Mouse (Mus musculus): ENCODE measurements at regions not wholly inside any gene's neighbourhood (a gene's known extent, or its start where the extent isn't known, plus 50 kb on each side); places are given as distances from the start of the nearest gene placed in this dataset.

GRCm38 (mm10) chr15:97493340-97493739 is 212.3 kb downstream of the Rpap3 start:
- Histone ChIP-seq H3K27me3 (ENCODE audit: insufficient read depth, low read length) (no peaks in the 10 kb centered on the region), H3K4me2 (replicated peaks; ENCODE audit: low read depth, low read length) (no peak overlapping the region)
- 79% methylated on average over 5 of the region's 5 CpGs for WGBS

DNA sequence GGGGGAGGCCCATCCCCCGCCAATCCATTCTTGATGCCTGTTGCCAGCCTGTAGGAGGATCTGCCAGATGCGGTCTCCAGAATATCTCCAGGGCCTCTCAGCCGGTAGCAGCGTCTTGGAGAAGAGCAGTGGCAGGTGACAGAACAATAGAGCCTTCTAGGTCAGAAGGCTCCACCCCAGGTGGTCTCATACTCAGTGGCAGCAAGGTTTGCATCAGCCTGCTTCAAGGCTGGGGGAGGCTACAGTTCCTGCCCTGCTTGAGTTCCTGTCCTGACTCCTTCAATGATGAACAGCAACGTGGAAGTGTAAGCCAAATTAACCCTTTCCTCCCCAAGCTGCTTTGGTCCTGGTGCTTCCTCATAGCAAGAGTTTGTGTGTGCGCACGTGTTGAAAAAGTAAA is 213.8 kb downstream of the Rpap3 start:
- WGBS = 82% methylated on average over 7 of the region's 7 CpGs
- Histone ChIP-seq H3K27me3 (ENCODE audit: insufficient read depth, low read length) (no peaks in the 10 kb centered on the region), H3K27ac (ENCODE audit: low read length) (no peak overlapping the region), H3K4me3 (ENCODE audit: low read length) (no peak overlapping the region), H3K36me3 (ENCODE audit: insufficient read depth, low read length) (no peaks in the 10 kb centered on the region), H3K9ac (replicated peaks; ENCODE audit: low read length) (no peak overlapping the region), H3K4me1 (ENCODE audit: insufficient read depth, low read length) (no peaks in the 10 kb centered on the region), H3K4me2 (replicated peaks; ENCODE audit: low read depth, low read length) (no peak overlapping the region), H3K9me3 (ENCODE audit: low read length) (peaks cover 8% of the 10 kb centered on the region)
- no peak for ATAC-seq (ENCODE audit: low FRiP score, low TSS enrichment)

More at GRCm38 (mm10) chr15:97493340-97493739, 212.3 kb downstream of the Rpap3 start:
- H3K4me3 ChIP-seq (ENCODE audit: low read length) = no peak overlapping the region
- H3K36me3 ChIP-seq (ENCODE audit: insufficient read depth, low read length) = no peaks in the 10 kb centered on the region
- no peak overlapping the region for H3K27ac ChIP-seq (ENCODE audit: low read length)
- no peak for ATAC-seq (ENCODE audit: low FRiP score, low TSS enrichment)
- no peak overlapping the region for H3K9ac ChIP-seq (replicated peaks; ENCODE audit: low read length)
- H3K9me3 ChIP-seq (ENCODE audit: low read length) = peaks cover 8% of the 10 kb centered on the region
- H3K4me1 ChIP-seq (ENCODE audit: insufficient read depth, low read length) = no peaks in the 10 kb centered on the region

GRCm38 (mm10) chr15:97487425-97487824 is 218.2 kb downstream of the Rpap3 start:
- no peaks in the 10 kb centered on the region for H3K36me3 ChIP-seq (ENCODE audit: insufficient read depth, low read length)
- H3K4me1 ChIP-seq (ENCODE audit: insufficient read depth, low read length) = no peaks in the 10 kb centered on the region
- H3K27me3 ChIP-seq (ENCODE audit: insufficient read depth, low read length) = no peaks in the 10 kb centered on the region
- no peak for ATAC-seq (ENCODE audit: low FRiP score, low TSS enrichment)
- H3K4me3 ChIP-seq (ENCODE audit: low read length) = no peak overlapping the region
- H3K9ac ChIP-seq (replicated peaks; ENCODE audit: low read length) = no peak overlapping the region
- no peak overlapping the region for H3K4me2 ChIP-seq (replicated peaks; ENCODE audit: low read depth, low read length)
- H3K9me3 ChIP-seq (ENCODE audit: low read length) = 0 out of 2 replicates have a peak, but pooled peaks cover 4% of the 10 kb centered on the region
- H3K27ac ChIP-seq (ENCODE audit: low read length) = no peak overlapping the region
- WGBS = 98% methylated on average over 2 of the region's 2 CpGs

- Histone ChIP-seq H3K4me2 (replicated peaks; ENCODE audit: low read depth, low read length) (no peak overlapping the region), H3K27ac (ENCODE audit: low read length) (no peak overlapping the region), H3K4me3 (ENCODE audit: low read length) (no peak overlapping the region), H3K27me3 (ENCODE audit: insufficient read depth, low read length) (no peaks in the 10 kb centered on the region), H3K36me3 (ENCODE audit: insufficient read depth, low read length) (no peaks in the 10 kb centered on the region), H3K4me1 (ENCODE audit: insufficient read depth, low read length) (no peaks in the 10 kb centered on the region; the same call in 1 of the 2 replicates), H3K9me3 (ENCODE audit: low read length) (no peaks in the 10 kb centered on the region), H3K9ac (replicated peaks; ENCODE audit: low read length) (no peak overlapping the region)
- 87% methylated on average over 15 of the region's 15 CpGs for WGBS
- no peak for ATAC-seq (ENCODE audit: low FRiP score, low TSS enrichment)
Measured at GRCm38 (mm10) chr15:97471986-97472779, 225.1 kb upstream of the Amigo2 start.

DNA sequence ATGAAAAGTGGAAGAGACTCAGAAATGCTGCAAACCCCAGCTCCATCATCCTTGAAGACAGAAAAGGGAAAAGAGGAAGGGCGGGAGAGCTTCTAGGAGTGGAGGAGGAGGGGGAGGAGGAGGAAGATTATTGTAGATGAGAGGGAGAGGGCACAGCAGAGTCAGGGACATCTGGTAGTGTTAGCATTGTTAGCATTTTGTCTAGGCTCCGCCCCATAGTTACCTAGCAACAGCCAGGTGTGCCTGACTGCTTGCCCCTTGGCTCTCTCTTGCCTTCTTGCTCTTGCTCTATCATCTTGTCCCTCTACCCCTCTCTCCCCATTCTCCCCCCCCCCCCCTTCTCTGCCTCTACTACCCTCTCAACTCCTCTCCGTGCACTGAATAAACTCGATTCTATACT is 224.4 kb upstream of the Amigo2 start:
- ATAC-seq (ENCODE audit: low FRiP score, low TSS enrichment) = no peak
- no peaks in the 10 kb centered on the region for H3K9me3 ChIP-seq (ENCODE audit: low read length)
- H3K36me3 ChIP-seq (ENCODE audit: insufficient read depth, low read length) = no peaks in the 10 kb centered on the region
- no peaks in the 10 kb centered on the region; the same call in 1 of the 2 replicates for H3K4me1 ChIP-seq (ENCODE audit: insufficient read depth, low read length)
- 87% methylated on average over 4 of the region's 4 CpGs for WGBS
- no peak overlapping the region for H3K4me3 ChIP-seq (ENCODE audit: low read length)
- H3K27me3 ChIP-seq (ENCODE audit: insufficient read depth, low read length) = no peaks in the 10 kb centered on the region
- no peak overlapping the region for H3K4me2 ChIP-seq (replicated peaks; ENCODE audit: low read depth, low read length)
- H3K27ac ChIP-seq (ENCODE audit: low read length) = no peak overlapping the region
- no peak overlapping the region for H3K9ac ChIP-seq (replicated peaks; ENCODE audit: low read length)

GRCm38 (mm10) chr15:97469684-97470344 is 222.7 kb upstream of the Amigo2 start:
- H3K9me3 ChIP-seq (ENCODE audit: low read length) = no peaks in the 10 kb centered on the region
- 74% methylated on average over 19 of the region's 19 CpGs for WGBS
- H3K36me3 ChIP-seq (ENCODE audit: insufficient read depth, low read length) = no peaks in the 10 kb centered on the region
- H3K27me3 ChIP-seq (ENCODE audit: insufficient read depth, low read length) = no peaks in the 10 kb centered on the region
- H3K4me3 ChIP-seq (ENCODE audit: low read length) = no peak overlapping the region
- no peak for ATAC-seq (ENCODE audit: low FRiP score, low TSS enrichment)
- no peaks in the 10 kb centered on the region; the same call in 1 of the 2 replicates for H3K4me1 ChIP-seq (ENCODE audit: insufficient read depth, low read length)
- H3K9ac ChIP-seq (replicated peaks; ENCODE audit: low read length) = no peak overlapping the region
- no peak overlapping the region for H3K4me2 ChIP-seq (replicated peaks; ENCODE audit: low read depth, low read length)
- no peak overlapping the region for H3K27ac ChIP-seq (ENCODE audit: low read length)

DNA sequence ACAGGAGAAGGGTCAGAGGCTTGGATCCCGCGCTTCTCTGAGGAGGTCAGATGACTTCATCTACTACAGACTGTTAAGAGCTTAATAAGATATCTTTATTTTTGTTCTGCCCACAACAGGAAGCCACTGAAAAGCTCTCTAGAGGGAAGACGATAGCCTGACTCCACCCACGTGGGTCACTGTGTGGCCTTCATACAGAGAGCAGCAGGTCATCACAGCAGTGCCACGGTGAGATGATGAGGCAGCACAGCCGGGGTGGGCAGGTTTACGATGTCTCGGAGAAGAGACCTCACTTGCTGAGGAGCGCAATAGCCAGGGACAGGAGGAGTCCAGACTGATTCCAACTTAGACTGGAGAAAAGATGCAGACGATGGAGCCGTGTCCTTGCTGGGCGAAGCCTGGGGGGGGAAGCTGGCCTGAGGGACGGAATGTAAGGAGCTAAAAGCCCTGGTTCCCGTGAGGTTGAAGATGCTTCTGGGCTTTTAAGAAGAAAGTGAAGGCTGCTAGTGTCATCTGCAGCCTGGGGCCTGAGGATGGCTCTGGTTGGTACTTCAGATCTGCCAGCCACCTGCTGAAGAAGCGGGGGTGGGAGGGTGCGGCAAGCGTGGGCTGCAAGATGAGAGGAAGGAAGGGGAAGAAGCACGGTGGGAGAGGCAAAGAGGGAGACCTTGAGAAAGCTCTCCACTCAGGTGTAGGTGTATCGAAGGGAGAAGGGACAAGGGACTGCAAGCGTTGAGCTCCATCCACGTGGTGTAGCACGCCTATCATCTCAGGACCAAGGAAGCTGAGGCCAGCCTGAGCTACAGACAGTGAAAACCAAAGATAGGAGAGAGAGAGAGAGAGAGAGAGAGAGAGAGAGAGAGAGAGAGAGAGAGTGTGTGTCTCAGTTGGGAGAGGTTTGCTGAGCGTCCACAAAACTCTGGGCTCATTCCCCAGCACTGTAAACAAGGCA is 221.9 kb upstream of the Amigo2 start:
- no peaks in the 10 kb centered on the region for H3K9me3 ChIP-seq (ENCODE audit: low read length)
- H3K27ac ChIP-seq (ENCODE audit: low read length) = no peak overlapping the region
- H3K36me3 ChIP-seq (ENCODE audit: insufficient read depth, low read length) = no peaks in the 10 kb centered on the region
- H3K4me2 ChIP-seq (replicated peaks; ENCODE audit: low read depth, low read length) = no peak overlapping the region
- no peaks in the 10 kb centered on the region; the same call in 1 of the 2 replicates for H3K4me1 ChIP-seq (ENCODE audit: insufficient read depth, low read length)
- no peak overlapping the region for H3K9ac ChIP-seq (replicated peaks; ENCODE audit: low read length)
- H3K4me3 ChIP-seq (ENCODE audit: low read length) = no peak overlapping the region
- H3K27me3 ChIP-seq (ENCODE audit: insufficient read depth, low read length) = no peaks in the 10 kb centered on the region
- no peak for ATAC-seq (ENCODE audit: low FRiP score, low TSS enrichment)
- WGBS = 54% methylated on average over 23 of the region's 23 CpGs

GRCm38 (mm10) chr15:97467781-97468485 is 220.8 kb upstream of the Amigo2 start:
- no peaks in the 10 kb centered on the region for H3K36me3 ChIP-seq (ENCODE audit: insufficient read depth, low read length)
- H3K4me3 ChIP-seq (ENCODE audit: low read length) = no peak overlapping the region
- H3K4me2 ChIP-seq (replicated peaks; ENCODE audit: low read depth, low read length) = no peak overlapping the region
- H3K4me1 ChIP-seq (ENCODE audit: insufficient read depth, low read length) = no peaks in the 10 kb centered on the region; the same call in 1 of the 2 replicates
- no peaks in the 10 kb centered on the region for H3K9me3 ChIP-seq (ENCODE audit: low read length)
- no peak overlapping the region for H3K9ac ChIP-seq (replicated peaks; ENCODE audit: low read length)
- 80% methylated on average over 18 of the region's 18 CpGs for WGBS
- ATAC-seq (ENCODE audit: low FRiP score, low TSS enrichment) = no peak
- no peak overlapping the region for H3K27ac ChIP-seq (ENCODE audit: low read length)
- H3K27me3 ChIP-seq (ENCODE audit: insufficient read depth, low read length) = no peaks in the 10 kb centered on the region

DNA sequence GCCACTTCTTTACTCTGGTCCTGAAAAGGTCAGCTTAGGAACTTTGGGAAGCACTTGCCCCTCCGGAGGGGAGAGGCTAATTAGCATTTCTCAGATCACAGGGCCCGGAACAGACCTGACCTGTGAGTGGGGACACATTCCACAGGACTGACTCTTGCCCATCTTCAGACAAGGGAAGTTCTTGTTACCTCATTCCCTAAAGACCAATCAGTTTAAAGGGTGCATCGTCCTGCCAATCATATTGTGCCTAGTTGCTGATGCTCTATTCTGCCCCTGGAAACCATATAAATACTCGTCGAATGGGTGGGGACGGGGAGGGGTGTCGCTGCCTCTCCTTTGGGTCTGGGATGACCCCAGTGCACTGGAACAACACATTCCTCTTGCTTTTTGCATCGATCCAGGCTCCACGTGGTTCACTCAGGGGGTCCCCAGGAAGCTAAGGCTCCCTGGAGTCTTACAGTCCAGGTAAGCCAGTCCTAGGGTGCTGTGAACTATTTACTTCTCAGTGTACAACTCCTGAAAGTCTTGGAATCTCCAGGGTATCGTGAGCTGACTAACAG is 219.9 kb upstream of the Amigo2 start:
- WGBS = 84% methylated on average over 10 of the region's 10 CpGs
- H3K9me3 ChIP-seq (ENCODE audit: low read length) = no peaks in the 10 kb centered on the region
- H3K27me3 ChIP-seq (ENCODE audit: insufficient read depth, low read length) = no peaks in the 10 kb centered on the region
- no peaks in the 10 kb centered on the region for H3K36me3 ChIP-seq (ENCODE audit: insufficient read depth, low read length)
- no peaks in the 10 kb centered on the region; the same call in 1 of the 2 replicates for H3K4me1 ChIP-seq (ENCODE audit: insufficient read depth, low read length)
- no peak overlapping the region for H3K9ac ChIP-seq (replicated peaks; ENCODE audit: low read length)
- H3K4me2 ChIP-seq (replicated peaks; ENCODE audit: low read depth, low read length) = no peak overlapping the region
- no peak for ATAC-seq (ENCODE audit: low FRiP score, low TSS enrichment)
- no peak overlapping the region for H3K4me3 ChIP-seq (ENCODE audit: low read length)
- H3K27ac ChIP-seq (ENCODE audit: low read length) = no peak overlapping the region
